28 mouse cellular contexts compared by ENCODE assay signal in the genomic region with DNA sequence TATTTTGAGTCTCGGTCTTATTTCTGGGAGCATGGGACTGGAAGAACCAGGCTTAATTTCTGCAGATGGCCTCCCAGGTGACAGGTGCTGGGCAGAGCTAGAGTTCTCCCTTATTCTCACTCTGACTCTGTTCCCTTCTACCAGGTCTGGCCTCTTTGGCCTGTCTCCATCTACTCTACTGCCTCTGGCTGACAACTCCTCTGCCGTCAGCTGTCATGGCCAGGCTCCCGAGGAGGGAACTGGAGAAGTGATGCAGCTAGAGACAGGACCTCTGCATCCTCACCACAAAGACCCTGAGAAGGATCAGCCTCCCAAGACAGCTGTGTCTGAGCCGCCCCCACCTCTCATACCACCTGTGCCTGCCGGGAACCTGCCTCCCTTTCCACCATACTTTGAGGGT. TPM values are rescaled to one million over a fixed set of nuclear protein-coding genes. Genes with fewer than 3 reads are reported as not detected.
"Had no signal": no experiment of that assay in that cellular context is flagged by ENCODE, and none has a peak within 500 bp of the region (broad histone marks: within the 10 kb centered on the region; RNA-seq: fewer than 3 reads in every experiment).

No protein-coding gene starts in this region.

- H3K4me3 ChIP-seq: heart, embryonic 10.5 days; heart, embryonic 12.5 days; hindbrain, embryonic 10.5 days; hindbrain, embryonic 12.5 days; intestine, embryonic 15.5 days; layer of hippocampus, adult 2 months; left cerebral cortex, adult 2 months; limb, embryonic 10.5 days; limb, embryonic 12.5 days; liver, embryonic 13.5 days; liver, embryonic 15.5 days had no signal

- H3K9ac ChIP-seq: heart, embryonic 12.5 days; hindbrain, embryonic 12.5 days; hindbrain, embryonic 14.5 days; intestine, embryonic 15.5 days; limb, embryonic 12.5 days; liver, embryonic 13.5 days; liver, embryonic 15.5 days had no signal

- H3K27ac ChIP-seq: heart, embryonic 10.5 days; hindbrain, embryonic 10.5 days; hindbrain, embryonic 12.5 days; hindbrain, embryonic 14.5 days; intestine, embryonic 15.5 days; layer of hippocampus, adult 2 months; left cerebral cortex, adult 2 months; limb, embryonic 10.5 days; limb, embryonic 12.5 days; liver, embryonic 13.5 days; liver, embryonic 15.5 days had no signal

- H3K27me3 ChIP-seq: heart, embryonic 12.5 days; intestine, embryonic 15.5 days had no signal

- H3K9me3 ChIP-seq: heart, embryonic 10.5 days; heart, embryonic 12.5 days; hindbrain, embryonic 10.5 days; hindbrain, embryonic 12.5 days; intestine, embryonic 15.5 days; limb, embryonic 10.5 days; limb, embryonic 12.5 days; liver, embryonic 13.5 days; liver, embryonic 15.5 days had no signal

- DNase-seq: heart, adult 18-20 months; heart, postnatal 10 days; heart, postnatal 4 days; kidney, adult 18-20 months; kidney, adult 8-10 months; kidney, postnatal 10 days; kidney, postnatal 25 days; kidney, postnatal 4 days; liver; liver, embryonic 13.5 days had no signal

- ATAC-seq: hindbrain, embryonic 16.5 days; inflammation-experienced regulatory T-cells, adult 6 months; intestine, embryonic 15.5 days; intestine, postnatal 0 days had no signal

- H3K4me2 ChIP-seq: heart, embryonic 12.5 days; hindbrain, embryonic 12.5 days; hindbrain, embryonic 14.5 days; intestine, embryonic 15.5 days; limb, embryonic 12.5 days; liver, embryonic 11.5 days; liver, embryonic 13.5 days; liver, embryonic 15.5 days had no signal

RNA-seq across cellular contexts. Expression of a gene that starts 41.5 kb away (rescaled TPM):
- total RNA-seq: granulocyte monocyte progenitor cell, adult 5-6 weeks had no signal
- polyA plus RNA-seq: heart, embryonic 10.5 days; heart, embryonic 12.5 days; heart, embryonic 14.5 days; kidney, embryonic 14.5 days; liver, embryonic 11.5 days; liver, embryonic 13.5 days; liver, embryonic 15.5 days had no signal
